Mouse (Mus musculus) hematopoietic stem cell, adult 5-6 weeks (primary cell): ENCODE measurements at regions not wholly inside any gene's neighbourhood (a gene's known extent, or its start where the extent isn't known, plus 50 kb on each side); places are given as distances from the start of the nearest gene placed in this dataset.

ENCODE experiments used
- ATAC-seq, 2 experiments: fragments of 125-278 bp in 1 of 2; replicated peaks in 1 of 2; 2 replicates each; pipeline ENCODE4 v1.8.0; 2016 to 2017; ENCODE audit warnings: inconsistent platforms in 2 of 2, mild to moderate bottlenecking in 2 of 2, moderate number of reproducible peaks in 2 of 2, low read depth in 1 of 2, moderate TSS enrichment in 1 of 2; ENCODE audit not compliant: low FRiP score in 2 of 2, poor library complexity in 2 of 2, severe bottlenecking in 2 of 2, insufficient read depth in 1 of 2, low TSS enrichment in 1 of 2

DNA sequence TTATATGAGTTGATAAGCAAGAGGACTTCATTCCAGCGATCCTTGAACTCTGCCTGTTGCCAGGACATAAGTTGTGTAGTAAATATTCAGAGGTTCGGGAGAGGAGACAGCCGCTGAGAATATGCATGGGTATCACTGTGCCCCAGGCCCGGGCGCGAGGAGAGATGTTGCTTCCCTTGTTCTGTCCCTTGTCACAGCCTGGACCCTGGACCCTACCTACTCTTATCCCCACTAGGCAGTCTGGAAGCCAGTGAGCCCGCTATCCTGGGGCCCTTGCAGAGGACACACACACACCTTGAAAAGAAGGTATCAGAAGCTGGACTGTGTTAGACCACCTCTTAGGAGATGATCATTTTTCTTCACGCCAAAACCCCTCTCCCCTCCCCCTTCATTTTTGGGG is 124.9 kb upstream of the Lemd2 start:
- no peak for ATAC-seq

DNA sequence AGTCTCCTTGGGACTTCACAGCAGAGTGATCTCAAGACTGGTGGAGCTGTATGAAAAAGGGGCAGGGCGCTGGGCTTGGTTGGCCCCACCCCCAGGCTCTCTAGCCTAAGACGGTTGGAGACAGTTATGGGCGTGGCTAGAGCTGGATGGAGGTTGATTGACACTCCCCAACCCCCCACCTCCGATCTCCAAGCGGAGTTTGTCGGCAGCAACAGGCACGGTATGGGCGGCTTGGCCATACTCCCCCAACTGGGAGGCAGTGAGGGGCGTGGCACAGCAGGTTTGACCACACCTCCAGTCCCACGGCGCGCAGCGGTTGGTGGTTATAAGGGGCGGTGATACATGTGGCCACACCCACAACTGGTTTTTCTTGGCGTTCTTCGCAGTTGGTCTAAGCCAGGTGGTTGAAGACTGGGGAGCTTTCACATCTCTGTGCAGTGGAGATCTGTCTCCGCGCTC is 120.8 kb upstream of the Lemd2 start:
- ATAC-seq = peak; percentile 88 to 90

DNA sequence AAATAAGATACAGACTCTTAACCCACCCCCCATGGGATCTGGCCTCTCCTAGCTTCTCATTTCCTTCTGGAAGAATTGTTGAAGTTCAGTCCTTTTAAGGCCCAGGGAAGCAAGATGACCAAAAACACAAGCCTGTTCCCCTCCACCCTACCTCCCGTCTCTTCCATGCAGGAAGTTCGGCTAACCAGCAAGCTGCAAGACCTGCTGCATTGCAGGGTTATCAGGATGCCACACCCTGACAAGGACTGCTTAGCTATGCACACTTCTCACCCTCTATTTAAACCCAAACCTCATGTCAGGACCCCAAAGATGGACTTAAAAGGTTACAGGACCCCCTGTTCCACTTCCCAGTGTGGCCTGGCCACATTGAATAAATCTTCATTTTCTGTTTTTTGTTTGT is 119.2 kb upstream of the Lemd2 start:
- ATAC-seq = no peak

DNA sequence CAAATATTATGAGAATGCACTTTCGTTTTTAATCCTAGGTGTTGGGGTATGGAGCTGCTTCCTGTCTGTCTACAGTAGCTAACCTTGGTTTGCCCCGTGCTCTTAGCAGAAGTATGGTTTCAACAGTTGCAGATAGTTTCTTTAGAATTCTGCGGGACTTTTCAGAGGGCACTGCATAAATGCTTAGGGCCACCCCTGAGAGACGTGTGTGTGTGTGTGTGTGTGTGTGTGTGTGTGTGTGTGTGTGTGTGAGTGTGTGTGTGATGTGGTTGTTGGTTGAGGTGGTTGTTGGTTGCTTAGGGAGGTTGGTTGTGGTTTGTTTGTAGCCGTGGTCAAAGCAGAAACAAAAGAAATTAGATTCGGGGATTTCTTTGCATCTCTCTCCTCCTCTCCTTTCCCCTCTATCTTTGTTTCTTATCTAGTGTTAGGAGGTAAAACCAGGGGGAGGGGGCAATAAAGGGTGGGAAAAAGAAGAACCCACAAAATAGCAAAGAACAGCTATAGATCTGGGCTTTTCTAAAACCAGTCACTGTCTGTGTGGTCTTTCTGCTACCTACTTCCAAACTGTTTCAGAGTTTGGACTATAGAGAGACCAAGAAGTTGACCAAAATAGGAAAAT is 118.7 kb upstream of the Lemd2 start:
- no peak for ATAC-seq

DNA sequence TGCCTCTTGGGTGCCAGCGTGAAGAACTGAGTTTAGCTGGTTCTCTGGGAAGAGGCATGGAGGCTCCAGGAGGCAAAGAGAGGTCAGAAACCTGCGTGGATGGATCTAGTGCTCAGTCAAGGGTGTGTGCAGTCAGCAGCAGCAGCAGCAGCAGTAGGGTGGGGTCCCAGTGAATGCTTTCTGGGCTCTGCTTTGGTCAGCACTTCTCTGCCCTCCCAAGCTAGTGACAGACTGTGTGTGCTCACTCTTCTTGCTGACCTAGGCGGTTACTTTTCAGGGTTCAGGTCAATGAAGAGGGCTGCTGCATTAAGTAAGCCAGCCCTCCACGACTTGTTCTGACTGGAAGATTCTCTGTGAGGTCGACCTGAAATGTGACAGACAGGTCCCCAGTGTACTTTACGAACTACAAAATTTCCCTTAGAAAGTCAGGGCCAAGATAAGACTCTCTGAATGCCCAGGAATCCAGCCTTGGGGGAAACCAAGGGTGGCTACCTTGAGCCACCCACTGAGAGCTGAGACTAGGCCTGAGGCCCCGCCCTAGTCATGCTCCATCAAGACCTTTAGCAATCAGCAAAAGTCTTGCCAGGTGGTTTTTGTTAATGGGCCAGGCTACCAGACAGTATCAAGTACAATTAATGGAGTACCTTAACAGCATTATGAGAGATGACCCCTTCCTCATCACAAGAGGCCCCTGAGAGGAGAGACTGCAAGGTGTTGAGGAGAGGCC is 114.9 kb upstream of the Lemd2 start:
- no peak for ATAC-seq

DNA sequence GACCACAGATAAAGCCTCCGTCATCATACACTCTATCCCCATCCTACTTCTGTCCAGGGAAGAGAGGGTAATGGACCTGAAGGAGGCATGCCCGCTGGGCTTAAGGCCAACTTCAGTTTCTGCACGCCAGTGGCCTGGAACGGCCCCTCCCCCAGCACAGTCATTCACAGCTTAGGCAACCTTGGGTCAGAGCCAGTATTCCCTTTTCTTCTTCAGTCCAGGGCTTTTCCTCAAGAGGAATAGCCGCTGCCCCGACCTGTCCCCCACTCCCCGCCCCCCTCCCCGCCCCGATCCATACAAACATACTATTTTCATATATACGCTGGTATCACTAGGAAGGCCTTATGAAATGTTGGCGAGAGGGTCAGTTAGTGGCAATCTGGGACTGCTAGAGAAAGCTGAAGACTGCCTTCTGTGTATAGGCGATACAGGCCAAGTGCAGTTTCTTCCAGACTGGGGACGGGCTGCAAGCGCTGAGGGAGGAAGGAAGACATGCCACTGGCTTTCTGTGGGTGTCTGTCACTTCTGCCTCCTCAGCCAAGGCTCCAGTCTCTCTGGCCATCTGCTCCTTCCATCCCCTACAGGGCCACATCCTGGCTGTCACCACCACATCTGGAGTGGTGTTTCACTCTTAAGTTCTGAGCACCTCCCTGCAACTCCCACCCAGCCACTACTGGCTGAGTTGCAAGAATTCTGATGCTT is 113.5 kb upstream of the Lemd2 start:
- ATAC-seq = peak; percentile 13 to 22; a peak in 1 of 4 replicates

DNA sequence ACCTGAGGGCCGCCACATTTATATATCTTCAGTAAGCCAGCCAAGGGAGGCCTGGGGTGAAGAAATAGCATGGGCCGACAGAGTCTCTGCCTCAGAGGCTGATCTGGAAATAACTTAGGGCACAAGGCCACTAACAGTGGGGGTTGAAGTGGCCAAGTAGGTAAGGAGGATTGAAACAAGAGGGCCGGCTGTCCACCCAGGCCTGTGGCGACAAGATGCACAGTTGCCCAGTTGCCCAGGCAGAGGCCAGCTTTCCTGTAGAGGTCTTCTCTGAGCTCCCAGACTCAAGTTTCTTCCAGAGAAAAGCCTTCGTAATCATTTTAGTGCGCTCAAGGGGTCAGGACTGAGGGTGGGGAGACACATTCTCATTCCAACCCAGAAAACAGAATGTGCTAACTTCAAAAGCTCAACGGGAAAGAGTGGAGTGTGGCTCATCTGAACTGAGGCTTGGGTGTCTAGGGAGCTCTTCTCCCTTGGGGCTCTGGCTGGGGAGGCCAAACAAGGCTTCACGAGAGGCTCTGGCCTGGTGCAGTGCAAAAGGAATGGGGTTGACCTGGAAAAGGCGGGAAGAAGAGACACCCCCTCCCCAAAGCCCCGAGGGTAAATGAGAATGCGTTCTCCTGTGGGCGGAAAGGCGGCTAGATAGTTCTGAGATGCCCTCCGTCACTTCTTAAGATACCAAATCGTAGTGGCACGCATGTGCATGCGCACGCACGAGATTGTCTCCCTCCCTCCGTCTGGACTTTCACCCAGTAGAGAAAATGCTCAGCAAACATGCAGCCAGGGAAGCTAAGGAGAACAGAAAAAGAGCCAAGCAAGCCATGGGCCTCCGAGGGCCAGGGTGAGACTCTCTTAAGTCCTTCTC is 112.7 kb upstream of the Lemd2 start:
- no peak for ATAC-seq

DNA sequence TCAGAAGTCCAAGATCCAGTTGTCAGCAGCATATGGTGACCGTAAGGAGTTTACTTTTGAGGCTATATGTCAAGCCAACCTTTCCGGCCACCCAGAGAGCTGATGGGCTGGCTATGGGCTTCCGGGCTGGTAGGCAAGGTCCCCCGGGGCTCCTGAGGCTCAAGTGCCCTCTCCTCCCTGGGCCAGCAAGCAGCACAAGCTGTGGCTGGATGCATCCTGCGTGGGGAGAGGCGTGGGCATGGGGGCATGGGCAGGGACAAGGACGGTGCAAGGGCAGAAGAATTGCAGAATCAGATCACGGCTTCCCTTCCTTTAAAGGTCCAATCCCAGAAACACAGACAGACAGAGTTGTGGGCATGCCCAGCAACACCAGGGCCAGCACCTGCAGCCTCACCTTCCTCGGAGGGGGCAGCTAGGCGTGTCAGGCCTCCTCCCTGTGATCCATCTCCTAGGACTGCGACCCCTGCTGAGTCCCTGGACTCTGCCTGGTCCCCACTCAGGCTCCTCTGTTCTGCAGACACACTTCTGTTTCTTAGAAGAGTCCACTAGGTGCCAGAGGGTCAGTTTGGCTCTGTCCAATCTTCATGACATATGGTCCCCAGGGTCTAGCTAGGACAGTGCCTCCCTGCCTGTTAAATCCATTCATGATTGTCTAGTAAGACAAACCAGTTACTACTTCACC is 111.8 kb upstream of the Lemd2 start:
- no peak for ATAC-seq

DNA sequence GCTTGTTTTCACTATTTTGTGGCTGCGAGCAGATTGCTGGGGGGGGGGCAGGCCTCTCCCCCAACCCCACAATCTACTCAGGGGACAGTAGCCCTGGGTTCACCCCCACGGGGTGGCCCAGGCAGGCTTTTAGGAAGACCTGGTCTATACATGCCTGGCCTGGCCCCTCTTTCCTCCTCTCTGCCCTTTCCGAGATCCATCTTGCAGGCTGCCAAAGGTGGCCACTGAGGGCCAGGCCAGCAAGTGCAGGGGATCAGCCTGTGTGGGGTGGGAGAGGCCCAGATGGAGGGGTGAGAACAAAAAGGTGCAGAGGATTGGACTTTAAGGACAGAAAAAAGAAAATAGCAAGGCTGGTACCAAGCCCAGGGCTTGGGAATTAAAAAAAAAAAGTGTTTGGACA is 111.2 kb upstream of the Lemd2 start:
- no peak for ATAC-seq

DNA sequence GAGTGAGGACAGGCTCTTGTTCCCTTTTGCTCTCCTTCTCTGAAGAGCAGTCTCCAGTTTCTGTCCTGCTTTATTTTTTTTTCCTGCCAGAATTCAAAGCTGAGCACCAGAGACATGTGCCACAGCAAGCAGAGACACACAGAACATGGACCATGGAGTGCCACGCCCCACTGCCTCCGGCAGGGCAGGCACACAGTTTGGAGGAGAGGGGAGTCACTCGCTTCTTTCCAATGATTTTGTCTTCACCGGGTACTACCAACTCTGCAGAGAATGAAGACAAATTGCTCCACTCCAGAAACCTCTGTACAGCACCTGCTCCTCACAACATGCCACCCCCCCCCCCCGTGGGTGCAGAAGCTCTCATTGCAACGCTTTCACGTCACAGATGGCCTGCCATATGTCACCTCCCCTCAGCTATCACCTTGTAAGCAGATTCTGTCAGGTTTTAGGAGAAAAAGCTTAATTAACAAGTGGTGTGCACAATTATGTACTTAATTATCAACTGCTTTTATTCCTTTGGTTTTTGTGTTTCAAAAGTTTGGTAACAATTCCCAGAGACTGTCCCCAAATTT is 110.6 kb upstream of the Lemd2 start:
- ATAC-seq = no peak

DNA sequence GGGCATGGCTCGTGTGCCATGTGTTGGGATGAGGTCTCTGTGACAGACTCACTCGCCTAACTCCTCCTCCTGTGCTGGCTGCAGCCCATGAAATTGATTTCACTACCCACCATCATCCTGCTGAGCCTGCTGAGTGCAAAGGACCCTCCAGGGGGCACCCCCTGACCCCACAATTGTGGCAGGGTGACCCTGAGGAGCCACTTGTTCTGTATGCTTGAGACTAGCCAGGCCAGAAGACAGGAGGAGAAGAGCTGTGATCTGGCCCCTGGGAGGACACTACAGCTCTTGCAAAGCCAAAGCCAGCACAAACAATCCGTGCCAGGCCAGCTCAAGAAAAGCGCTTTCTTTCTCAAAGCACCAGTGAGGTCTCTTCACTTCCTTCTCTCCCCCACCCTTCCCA is 104.7 kb upstream of the Lemd2 start:
- peak; percentile 45 to 46; a peak in 1 of 4 replicates for ATAC-seq

DNA sequence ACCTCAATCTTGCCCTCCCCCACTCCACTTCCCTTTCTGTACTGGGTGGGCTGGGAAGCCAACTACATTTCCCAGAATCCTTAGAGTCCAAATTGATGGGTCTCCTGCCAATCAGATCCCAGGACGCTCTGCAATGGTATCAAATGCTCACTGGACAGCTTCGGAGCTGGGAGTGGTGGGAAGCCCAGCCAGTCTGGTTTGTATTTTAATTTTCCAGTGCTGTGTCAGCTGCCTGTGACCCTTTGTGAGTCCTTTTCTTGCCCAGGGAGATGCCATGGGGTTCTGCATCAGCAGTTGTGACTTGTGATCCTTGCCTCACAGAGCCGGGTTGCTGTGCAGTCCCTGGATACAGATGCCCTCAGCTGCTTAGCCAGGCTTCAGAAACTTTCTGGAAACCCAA is 100.6 kb upstream of the Lemd2 start:
- no peak for ATAC-seq

DNA sequence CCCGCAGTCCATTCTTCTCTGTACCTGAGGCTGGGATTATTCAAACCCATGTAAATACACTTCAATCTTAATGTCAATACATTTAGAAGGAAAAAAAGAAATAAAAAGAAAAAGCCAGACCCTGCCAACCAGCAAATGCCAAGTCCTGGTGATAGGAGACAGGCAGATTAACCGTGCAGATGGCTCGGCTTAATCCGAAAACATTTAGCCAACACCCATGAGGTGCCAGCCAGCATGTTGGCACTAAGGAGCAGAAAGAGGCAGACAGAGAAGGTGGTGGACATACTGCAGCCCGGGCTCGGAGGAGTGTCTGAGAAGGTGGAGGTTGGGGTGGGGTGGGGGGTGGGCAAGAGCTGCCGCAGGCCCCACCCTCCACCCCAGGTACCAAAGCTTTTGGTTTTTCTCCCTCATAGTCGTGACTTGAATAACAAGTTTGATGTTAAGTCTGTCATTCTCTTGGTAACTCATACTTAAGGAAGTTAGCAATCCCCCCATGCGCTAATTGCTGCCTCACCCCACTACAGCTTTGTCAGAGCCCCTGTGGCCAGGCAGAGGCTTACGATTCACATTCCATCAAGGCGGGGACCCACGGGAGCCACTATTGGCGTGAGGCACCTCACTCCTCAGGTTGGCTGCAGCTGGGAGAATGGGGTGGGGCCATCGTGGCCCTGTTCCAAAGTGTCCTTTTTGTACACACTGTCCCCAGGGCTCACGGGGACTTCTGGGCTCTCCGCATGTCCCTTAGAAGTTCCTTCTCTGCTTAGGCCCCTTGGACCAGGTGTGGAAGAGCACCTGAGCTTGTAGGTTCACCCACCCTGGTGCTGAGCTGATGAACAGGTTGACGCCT is 99.6 kb upstream of the Lemd2 start:
- ATAC-seq = no peak

DNA sequence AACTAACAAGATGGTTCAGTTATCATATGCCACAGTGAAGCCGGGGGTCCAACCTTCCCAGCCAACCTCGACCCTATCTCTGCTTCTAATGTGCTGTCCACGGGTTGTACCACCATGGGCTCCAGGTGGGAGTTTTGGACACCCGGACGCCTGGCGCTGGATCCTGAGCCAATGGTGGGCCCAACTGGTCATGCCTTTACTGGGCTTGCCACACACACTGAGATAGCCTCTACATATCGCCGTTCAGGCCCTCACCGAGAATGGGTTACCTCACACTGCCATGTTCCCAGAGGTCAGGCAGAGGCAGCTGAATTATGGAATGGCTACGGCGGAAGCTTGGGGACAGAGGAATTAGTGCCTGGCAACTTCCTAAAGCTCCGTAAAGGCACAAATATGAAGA is 98.8 kb upstream of the Lemd2 start:
- ATAC-seq = no peak

DNA sequence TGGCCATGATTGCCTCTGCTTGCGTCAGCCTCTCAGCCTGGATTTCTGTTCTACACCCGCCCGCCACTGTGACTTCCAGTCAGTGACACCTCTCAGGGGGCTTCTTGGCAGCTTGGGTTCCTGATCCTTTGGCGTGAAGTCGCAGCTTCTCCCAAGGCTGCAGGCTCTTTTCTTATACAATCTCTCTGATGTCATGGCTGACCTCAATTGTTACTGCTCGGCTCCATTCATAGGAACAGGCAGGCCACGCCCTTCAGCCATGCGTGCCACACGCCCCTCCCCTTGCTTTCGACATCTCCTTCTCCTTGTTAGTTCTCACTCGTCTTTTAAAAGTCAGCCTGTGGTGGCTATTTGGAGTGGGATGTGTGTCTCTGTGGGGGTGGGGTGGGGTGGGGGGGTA is 97.1 kb upstream of the Lemd2 start:
- ATAC-seq = no peak

DNA sequence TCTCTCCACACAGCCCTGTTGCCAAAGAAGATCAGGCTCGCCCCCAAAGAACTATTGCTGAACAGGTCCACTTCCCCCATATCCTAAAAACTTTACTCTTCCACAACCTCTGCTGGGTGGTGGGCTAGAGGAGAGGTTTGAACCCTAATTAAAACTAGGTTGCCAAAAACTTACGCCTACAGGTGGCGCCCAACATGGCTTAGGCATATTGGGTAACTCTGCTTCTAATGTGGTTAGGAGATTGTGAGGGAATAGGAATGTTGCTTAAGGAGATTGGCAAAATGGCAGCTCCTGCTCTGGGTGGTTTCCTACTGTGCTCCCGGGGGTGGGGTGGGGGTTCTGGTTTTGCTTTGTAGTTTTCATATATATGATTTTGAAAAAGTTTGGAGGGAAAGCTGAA is 95.0 kb upstream of the Lemd2 start:
- no peak for ATAC-seq
